Mouse (Mus musculus) embryo, embryonic 10.5 days (tissue): ENCODE measurements around the gene Sdccag8.
"Not testable (repeated sequence)": the region's sequence is repeated elsewhere in the genome, so short reads cannot be mapped to it uniquely, and the experiment has no call there.

ENCODE experiments used
- DNase-seq: peaks from one replicate; pipeline ENCODE4 v3.0.0-alpha.2; 2015; ENCODE audit warnings: low spot score

Gene Sdccag8

DNA sequence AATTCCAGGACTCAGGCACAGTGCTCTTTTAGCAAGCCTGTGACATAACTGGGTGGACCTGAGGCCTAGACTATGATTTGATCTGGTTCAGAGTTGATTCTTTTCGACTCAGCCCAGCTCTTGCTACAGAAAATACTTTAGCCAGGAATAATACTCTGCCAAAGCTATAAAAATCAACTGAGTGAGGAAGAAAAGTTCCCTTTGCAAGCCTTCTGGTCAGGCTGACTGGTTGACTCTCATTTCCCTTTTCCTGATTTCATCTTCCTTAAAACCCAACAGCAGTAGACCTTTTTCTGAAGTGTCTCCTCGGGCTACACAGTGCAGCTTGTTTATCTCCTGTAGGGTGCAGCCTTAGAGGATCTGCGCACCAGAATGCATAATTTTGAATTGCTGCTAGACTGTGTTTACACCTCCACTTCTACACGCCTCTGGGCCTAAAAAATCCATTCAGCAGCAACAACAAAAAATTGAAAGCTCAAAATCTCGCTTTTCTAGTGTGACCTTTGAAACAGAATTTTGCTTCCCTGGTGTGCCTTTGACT lies 13.6 kb downstream of the Sdccag8 start:
- no peak for DNase-seq

DNA sequence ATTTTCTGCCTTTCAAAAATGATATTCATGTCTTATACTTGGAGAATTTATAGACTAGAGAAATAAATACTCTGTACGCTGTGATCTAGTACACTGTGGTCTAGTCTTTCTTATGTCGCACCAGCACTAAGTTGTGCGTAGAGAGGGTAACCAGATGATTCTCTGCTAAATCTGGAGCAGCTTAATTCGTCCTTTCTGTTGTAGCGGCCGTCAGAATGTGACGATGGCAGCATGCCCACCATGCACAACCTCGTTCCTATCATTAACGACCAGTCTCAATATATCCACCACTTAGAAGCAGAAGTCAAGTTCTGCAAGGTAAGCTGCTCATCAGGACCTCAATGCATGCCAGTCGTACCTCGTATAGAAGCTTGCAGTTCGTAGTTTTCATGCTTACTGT lies 14.2 kb downstream of the Sdccag8 start:
- DNase-seq = no peak

DNA sequence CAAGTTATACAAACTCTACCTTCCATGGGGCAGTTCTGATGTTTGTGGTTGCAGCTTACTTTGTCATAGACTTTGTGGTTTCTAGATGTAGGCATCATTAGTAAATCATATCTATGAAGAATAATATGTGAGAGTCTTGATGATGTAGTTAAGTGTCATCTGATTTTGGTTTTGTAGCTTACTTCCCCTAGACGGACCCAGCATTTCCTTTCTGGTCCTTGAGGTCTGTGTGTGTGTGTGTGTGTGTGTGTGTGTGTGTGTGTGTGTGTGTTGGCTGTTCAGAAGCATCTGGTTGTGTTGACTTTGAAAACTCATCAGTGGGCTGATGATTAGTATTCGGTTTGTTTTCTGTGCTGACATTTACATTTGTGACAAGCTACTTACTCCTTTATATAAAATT lies 17.6 kb downstream of the Sdccag8 start:
- DNase-seq = no peak

DNA sequence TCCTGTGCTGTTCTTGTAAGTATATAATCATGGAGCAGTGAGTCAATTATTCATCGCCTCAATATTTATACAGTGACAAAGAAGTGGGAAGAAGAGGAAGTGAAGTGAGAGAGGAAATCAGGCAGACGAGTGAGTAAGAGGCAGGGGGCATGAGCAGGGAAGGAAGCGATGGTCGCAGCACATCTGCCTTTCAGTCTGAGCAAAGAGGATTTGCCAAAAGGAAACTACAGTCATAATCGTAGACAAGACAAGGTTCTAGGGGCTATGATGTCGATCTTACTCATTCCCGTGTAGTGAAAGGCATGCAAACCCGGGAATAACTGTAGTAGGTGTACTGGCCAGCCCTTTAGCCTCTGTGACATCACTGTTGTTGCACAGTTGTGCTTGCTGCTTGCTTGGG lies 18.1 kb downstream of the Sdccag8 start:
- DNase-seq = no peak

DNA sequence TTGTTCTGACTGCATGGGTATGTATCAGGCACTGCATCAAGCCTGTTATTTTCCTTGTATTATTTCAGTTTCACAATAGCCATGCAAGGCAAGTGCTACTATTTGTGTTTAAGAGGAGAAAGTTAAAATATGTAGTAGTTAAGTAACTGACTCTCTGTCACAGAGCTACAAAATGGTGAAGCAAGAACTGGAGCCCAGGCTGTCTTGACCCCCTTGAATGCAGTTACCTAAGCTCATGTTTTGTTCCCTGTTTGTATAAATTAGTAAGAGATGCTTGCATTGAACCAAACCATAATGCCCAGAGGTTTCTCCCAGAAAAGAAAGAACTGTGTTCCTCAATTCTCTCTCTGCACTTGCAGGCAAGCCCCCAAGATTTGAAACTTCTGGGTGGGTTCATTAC lies 18.8 kb downstream of the Sdccag8 start:
- no peak for DNase-seq

DNA sequence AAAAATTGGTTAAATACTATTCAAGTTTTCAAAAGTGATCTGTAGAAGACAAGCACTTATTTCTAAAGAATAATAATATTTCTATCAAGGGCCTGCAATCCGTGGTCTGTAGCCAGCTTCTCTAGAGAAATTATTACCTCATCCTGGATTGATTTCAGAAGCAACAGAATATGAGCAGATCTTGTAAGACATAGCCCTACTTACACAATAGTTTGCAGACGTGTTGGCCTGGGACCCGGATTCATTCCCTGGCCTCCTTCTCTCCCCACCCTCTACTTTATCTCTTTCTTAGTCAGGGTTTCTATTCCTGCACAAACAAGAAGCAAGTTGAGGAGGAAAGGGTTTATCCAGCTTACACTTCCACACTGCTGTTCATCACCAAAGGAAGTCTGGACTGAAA lies 19.5 kb downstream of the Sdccag8 start:
- DNase-seq = no peak

DNA sequence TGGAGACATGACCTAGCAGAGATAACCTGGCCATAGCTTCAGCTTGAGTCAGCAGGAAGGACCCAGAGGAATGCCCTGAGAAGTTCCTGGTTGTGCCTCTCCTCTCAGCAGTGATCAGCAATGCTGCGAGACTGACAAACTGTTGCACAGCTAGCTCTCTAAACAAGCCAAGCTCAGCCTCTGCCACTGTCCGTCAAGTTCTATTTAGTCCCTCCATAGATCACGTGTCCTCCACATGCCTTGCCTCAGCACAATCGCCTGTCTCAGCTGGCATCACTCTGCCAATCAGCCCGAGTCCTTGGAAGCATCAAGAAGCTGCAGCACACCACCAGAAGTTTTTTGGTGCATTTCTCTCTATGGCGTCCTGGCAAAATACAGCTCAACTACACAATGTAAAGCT lies 20.4 kb downstream of the Sdccag8 start:
- peak; percentile 19 for DNase-seq

DNA sequence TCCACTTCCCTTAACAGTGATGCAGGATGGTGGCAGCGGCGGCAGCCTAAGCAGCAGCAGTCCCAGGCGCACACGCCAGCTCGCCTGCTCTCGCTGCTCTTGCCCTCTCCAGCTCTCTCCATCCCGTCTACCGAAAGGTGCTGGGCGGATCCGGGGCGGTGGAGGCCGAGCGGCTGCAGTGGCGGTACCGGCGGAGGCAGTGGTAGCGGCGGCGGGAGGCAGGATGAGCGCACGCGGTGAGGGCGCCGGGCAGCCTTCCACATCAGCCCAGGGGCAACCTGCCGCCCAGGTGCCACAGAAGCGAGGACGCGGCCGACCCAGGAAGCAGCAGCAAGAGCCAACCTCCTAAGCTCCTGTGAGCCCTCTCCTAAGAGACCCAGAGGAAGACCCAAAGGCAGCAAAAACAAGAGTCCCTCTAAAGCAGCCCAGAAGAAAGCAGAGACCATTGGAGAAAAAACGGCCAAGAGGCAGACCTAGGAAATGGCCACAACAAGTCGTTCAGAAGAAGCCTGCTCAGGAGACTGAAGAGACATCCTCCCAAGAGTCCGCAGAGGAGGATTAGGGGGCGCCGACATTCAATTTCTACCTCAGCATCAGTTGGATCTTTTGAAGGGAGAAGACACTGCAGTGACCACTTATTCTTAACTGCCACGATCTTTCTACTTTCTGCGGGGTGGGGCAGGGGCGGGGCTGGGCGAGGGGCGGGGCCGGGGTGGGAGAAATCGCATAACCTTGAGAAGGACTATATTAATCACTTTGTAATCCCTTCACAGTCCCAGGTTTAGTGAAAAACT lies 21.2 kb downstream of the Sdccag8 start:
- DNase-seq = peak; percentile 44

DNA sequence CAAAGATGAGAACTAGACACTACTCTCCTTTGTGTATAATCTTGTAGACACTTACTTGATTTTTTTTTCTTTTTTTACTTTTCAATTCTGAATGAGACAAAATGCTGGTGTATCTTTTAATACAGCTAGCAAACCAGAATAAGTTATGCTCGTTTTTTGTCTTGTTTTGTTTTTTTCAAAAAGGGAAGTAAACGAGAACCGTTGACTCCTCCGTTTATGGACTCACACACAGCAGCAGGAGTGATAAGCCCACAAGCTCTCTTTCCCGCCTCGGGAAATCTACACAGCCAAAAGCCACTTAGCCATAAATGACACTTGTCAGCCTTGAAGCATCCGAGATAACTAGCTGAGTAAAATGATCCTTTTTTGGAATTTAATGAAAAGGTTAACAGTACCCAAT lies 22.1 kb downstream of the Sdccag8 start:
- not testable (repeated sequence) for DNase-seq

DNA sequence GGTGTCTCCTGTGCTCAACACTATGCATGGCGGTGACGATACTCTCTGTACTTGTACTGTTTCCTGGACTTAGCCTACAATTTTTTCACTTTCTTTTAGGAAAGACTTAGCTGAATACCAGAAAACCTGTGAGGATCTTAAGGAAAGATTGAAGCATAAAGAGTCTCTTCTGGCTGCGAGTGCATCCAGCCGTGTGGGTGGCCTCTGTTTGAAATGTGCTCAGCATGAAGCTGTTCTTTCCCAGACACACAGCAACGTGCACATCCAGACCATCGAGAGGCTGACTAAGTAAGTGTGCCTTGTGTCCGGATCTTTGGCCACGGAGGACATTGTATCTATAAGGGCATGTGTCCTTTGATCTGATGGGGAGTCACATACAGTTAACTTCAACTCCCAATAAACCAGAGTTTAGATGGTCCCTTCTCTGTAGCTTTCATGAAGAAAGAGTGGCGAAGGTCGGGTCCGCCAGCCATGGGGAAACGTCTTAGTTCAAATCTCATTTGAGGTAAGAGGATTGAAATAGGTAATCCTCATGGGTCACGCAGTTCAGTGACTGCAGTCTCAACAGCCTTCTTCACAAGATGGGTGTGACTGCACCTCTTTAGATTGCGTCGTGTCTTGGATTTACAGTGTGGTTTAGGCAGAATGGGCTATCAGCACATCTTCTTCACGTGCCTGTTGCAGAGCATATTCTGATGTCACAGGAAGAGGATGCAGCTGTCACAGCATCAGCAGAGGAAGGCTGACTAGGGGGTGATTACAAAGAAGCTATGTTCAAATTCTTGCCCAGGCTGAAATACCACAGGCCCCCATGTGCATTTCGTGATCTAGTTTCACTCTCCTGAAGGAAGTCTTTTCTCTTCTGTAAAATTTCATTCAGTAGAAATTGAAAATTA lies 30.9 kb downstream of the Sdccag8 start:
- no peak for DNase-seq

DNA sequence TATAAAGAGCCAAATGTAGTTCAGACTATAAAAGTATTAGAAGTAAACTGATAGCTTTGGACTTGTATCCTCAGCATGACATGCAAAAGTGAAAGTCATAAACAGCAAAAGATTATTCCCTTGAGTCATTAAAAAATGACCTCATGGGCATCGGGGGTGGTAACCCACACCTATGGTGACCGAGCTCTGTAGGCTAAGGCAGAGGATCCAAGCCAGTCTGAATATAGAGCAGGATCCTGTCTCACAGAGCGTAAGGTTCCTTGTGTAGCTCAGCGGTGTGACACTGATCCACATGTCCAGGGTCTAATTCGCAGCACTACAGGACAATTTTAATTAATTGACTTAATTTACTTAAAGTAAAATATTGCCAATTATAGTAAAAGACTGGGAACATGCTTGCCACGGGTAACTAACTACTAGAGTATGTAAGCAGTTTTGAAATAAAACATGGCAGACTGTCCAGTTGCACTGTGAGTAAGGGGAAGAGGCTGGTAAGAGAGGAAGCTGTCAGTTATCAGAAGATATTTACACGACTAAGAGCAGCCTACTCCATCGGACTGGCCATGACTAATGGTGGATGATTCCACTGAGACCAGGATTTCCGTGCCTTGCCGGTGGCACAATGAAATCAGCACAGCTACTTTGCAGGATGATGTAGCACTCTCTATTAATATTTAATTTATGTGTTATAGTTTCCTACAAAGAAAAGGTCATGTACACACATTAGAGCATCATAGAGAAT lies 32.8 kb downstream of the Sdccag8 start:
- no peak for DNase-seq

DNA sequence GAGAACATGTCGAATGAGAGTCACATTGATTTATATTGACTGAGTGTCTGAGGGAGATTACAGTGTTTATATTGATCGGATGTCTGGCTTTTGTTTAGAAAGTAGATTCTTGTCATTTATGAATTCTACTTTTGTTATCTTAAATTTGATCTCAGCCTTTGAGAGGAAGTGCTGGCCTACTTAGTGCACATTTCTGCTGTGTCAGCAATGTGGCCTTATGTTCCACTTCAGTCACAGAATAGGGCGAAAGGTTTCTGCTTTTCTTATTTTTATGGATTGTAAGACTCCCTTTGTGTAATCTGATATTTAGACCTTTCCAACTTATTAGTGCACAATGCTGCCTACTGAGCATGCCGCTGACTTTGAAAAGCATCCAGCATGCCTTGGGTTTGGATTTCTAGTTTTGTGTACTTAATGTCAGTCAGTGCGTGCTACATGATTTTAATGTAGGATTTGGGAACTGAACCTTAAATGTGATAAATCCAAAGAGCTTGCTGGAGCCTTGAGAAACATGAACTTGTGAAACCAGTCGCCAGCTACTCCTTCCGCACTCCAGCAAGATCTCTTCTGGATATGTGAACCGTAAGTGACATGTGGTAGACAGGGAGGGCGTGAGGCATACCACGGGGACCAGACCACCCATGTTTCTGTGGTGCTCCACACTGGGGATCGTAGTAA lies 34.3 kb downstream of the Sdccag8 start:
- no peak for DNase-seq

DNA sequence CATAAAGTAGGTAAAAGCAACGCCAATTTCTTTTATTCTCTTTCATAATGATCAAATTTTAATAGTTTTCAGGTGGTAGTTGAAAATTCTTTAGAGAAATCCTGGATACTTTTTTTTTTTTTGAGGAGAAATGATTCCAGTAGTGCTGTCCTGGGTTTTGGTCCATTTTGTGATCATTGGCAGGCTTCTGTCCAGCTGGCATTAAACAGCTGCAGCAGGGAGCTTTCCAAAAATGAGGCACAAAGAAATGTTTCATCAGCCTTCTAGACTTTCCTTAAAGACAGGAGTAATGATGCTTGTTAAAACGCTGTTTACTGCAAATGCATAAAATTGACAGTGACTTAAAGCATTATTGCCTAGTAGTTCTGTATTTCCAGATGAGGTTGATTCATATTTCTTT lies 34.9 kb downstream of the Sdccag8 start:
- DNase-seq = no peak

DNA sequence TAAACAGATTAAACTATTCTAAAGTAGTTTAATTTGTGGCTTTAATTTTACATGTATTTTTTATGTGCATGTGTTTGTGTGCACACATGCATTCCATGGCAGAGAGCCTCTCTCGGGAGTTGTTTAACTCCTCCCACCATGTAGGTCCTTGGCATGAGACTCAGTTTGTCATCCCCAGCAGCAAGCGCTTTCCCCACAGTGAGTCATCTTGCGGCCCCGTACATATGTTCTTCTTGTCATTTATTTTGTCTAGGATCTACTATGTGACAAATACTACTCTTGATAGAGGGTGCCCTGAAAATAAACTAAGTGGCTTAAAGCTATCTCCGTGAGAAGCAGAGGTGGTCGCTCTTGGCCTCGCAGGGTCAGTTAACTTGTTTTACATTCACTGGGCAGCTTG lies 36.9 kb downstream of the Sdccag8 start:
- no peak for DNase-seq

DNA sequence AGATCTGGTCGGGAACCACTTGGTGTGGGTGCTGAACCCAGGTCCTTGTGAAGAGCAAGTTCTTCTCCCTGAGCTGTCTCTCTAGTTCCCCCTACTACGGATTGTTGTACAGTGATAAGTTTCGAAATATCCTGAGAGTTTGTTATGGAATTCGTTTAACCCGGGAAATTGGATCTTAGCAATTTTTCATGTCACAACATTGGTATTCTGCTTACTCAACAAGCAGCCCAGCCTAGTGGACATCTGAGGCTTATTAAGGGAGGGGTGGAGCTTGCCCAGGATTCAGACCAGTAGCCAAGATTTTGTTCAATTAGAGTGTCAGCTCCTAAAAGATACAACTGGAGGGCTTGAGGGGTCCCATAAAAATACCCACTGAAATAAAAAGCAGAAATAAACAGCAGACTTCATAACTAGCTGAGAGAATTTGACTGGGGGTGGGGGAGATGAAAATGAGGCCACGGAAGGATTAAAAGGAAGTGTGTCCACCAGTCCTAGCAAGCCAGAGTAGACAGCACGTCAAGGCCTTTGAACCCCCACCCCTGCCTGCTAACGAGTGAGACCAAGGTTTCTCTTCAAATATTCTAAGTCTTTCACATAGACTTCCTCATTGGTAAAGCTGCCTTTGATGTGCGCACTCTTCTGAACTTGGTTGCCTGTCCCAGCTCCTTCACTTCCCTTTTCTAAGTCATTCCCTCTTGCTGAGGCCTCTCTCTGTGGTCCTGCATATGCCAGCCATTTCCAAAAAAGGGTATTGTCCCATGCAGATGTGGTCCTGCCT lies 38.5 kb downstream of the Sdccag8 start:
- no peak for DNase-seq

DNA sequence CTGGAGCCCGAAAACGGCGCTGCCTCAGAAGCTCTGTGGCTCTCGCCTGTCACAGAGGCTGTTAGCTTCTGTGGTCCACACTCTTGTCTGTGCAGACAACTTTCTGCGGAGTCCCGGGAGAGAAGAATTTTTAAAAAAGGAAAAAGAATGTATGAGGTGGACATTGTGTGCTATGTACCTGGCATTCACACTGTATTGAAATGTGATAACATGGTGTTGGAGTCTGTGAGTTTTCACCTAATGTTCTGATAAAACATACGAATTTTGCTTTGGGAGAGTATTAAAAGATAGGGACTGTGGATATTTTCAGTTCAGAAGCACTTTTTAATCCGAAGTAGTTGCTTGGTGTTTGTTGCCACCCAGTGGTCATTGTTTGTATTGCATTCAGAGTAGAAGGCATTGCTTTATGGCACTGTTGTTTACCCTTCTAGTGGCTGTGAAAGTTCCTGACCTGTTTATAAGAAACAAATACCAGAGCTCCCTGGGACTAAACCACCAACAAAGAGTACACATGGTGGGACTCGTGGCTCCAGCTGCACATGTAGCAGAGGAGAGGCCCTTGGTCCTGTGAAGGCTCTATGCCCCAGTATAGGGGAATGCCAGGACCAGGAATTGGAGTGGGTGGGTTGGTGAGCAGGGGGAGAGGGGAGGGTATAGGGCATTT lies 47.7 kb downstream of the Sdccag8 start:
- peak; percentile 89 for DNase-seq

DNA sequence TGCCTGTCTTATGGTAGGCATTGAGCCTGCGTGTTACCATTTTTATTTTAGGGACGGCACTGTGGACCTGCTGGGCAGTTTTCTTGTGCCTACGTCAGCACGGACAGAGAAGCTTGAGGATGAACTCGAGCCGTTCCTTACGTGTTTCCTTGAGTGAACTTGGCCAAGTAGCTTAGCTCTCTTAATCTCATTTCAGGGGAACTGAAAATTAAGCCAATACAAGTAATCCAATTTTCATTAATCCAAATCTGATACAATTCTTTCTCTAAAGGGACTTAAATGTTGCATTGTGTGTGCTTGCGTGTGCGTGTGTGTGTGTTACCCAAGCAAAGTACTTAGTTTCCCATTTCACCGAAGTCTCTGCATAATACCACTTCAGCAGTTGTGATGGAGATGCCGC lies 56.0 kb downstream of the Sdccag8 start:
- no peak for DNase-seq

DNA sequence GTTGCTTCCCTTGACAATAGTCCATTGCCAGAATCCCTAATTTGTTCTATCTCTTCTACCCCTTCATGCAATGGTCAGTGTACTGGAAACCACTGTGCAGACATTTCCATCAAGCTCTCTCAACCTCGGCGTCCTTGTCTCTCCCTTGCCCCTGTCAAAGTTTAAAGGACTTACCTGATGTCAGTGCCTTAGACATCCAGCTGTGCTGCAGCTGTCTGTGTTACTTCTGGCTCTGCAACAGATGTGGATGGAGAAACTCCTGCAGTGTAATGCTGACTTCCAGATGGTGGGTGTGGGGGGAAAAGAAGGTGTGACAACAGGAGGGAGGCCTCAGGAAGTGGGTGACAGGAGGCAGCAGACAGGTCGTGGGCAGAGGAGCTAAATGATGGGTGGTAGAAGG lies 57.5 kb downstream of the Sdccag8 start:
- DNase-seq = no peak

DNA sequence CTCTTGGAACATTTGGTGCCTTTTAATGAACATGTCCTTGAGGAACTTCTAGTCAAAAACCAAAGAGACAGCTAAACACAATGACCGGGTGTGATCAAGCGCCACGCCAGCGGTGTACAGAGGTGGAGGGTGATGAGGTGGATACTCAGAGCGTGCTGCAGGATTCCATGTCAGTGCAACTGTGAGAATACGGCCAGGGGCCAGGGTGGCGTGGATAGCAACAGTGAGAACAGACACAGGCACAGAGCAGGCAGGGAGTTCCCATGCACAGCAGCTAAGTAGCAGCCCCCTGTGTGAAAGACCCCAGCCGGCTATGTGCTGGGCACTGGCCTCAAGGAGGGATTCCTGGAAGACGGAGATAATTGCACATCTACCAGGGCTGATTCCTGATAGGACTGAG lies 59.0 kb downstream of the Sdccag8 start:
- no peak for DNase-seq

DNA sequence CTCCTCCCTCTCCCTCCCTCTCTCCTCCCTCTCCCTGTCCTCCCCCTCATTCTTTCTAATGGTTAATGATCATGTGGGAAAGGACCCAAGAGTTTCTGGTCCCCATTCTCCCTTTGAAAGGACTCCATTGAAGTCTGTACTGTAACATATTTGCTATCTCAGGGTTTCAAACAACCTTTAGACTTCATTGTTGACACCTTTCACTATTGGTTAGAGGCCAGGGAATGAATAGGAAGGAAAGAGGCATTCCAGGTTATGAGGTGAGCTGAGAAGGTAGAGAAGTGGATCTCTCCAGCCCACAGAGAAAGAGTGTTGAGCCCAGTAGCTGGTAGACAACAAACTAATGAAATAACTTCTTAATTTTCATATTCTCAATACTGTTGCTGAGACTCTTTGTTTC lies 59.7 kb downstream of the Sdccag8 start:
- DNase-seq = no peak
